Mouse (Mus musculus) urinary bladder, postnatal 4 days (tissue): Measurements from ENCODE around the gene Crtc3.

ENCODE experiments used
- DNase-seq, 2 experiments: peaks; one replicate each; pipeline ENCODE4 v3.0.0; 2021 to 2022; ENCODE audit warnings: low spot score in 2 of 2

Crtc3 gene

GRCm38 (mm10) chr7:80638460-80638859 is 50.2 kb downstream of the Crtc3 start:
- no peak for DNase-seq

- no peak for DNase-seq
These were observed 51.5 kb downstream of the Crtc3 start for GRCm38 (mm10) chr7:80636953-80637800.

- no peak for DNase-seq
These were observed 52.3 kb downstream of the Crtc3 start for GRCm38 (mm10) chr7:80636288-80636952.

- DNase-seq: no peak
These were observed 52.8 kb downstream of the Crtc3 start for GRCm38 (mm10) chr7:80635866-80636265.

GRCm38 (mm10) chr7:80634741-80635140 is 53.9 kb downstream of the Crtc3 start:
- no peak for DNase-seq

GRCm38 (mm10) chr7:80633635-80634034 is 55.0 kb downstream of the Crtc3 start:
- no peak for DNase-seq

- no peak for DNase-seq
These were observed 56.7 kb downstream of the Crtc3 start for GRCm38 (mm10) chr7:80631993-80632392.

GRCm38 (mm10) chr7:80631405-80631804 is 57.3 kb downstream of the Crtc3 start:
- DNase-seq: no peak

- no peak for DNase-seq
These were observed 59.3 kb downstream of the Crtc3 start for GRCm38 (mm10) chr7:80629369-80629768.

GRCm38 (mm10) chr7:80628708-80629183 is 59.9 kb downstream of the Crtc3 start:
- DNase-seq: peak in 1 of 2 experiments; percentile 44

GRCm38 (mm10) chr7:80626943-80627342 is 61.7 kb downstream of the Crtc3 start:
- DNase-seq: no peak

GRCm38 (mm10) chr7:80625841-80626240 is 62.8 kb downstream of the Crtc3 start:
- no peak for DNase-seq

- DNase-seq: no peak
These were observed 65.4 kb downstream of the Crtc3 start for GRCm38 (mm10) chr7:80623276-80623675.

GRCm38 (mm10) chr7:80616096-80616495 is 72.6 kb downstream of the Crtc3 start:
- DNase-seq: no peak

- no peak for DNase-seq
These were observed 74.6 kb downstream of the Crtc3 start for GRCm38 (mm10) chr7:80614042-80614441.

- DNase-seq: no peak
These were observed 76.4 kb downstream of the Crtc3 start for GRCm38 (mm10) chr7:80612191-80612787.

- no peak for DNase-seq
These were observed 77.0 kb downstream of the Crtc3 start for GRCm38 (mm10) chr7:80611646-80612045.

- no peak for DNase-seq
These were observed 81.2 kb downstream of the Crtc3 start for GRCm38 (mm10) chr7:80607503-80607902.

GRCm38 (mm10) chr7:80606435-80606834 is 82.2 kb downstream of the Crtc3 start:
- DNase-seq: no peak

GRCm38 (mm10) chr7:80605557-80605930 is 83.1 kb downstream of the Crtc3 start:
- no peak for DNase-seq

- DNase-seq: no peak
These were observed 83.6 kb downstream of the Crtc3 start for GRCm38 (mm10) chr7:80604908-80605556.

GRCm38 (mm10) chr7:80602574-80602973 is 86.1 kb downstream of the Crtc3 start:
- no peak for DNase-seq
